Mouse (Mus musculus) liver, adult 2 months (tissue): ENCODE results near the gene Ifi27l2b.

ENCODE experiments used
- CTCF ChIP-seq: fragments of 200-500 bp; IDR thresholded peaks from 2 replicates; pipeline ENCODE4 v1.5.1; 2011; ENCODE audit warnings: low read depth, low read length, control low read depth
- POLR2A ChIP-seq: fragments of 200-500 bp; IDR thresholded peaks from 2 replicates; pipeline ENCODE4 v1.6.1; 2011; ENCODE audit warnings: low read length, control low read depth; ENCODE audit not compliant: insufficient read depth; ENCODE audit errors: extremely low read depth

DNA sequence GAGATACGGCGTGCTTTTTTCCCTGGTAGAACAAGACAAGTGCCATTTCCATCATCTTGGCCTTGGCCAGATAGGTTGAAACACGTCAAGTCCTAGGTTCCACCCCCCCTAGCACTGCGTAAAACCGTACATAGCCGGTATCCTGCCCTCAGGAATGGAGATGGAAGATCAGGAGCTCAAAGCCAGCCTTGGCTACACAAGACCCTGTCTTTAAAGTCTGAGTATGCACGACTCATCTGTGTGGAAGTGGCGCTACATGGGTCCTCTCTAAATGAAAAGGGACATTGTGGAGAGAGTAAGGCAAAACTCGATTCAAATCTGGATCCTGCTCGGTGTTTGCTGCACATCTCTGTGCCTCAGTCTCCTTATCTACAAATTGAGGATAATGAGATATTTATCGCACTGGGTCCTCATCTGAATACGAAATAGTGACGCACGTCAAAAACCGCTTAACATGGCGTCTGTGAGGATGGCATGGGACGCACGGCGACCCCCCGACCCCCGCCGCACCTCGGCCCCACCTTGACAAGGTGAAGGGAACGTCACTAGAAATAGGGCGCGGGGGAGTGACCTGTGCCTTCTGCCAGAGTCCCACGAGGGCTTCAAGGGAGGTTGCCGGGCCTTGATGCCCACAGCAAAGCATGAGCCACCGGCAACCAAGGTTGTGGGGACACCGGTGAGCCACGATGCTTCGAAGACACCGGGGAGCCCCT is 31.9 kb downstream of the Ifi27l2b start:
- TF ChIP-seq POLR2A: no peak
- no peak for TF ChIP-seq CTCF
